Mouse (Mus musculus): Measurements from ENCODE around the gene Gm6034.
"Not testable (repeated sequence)": the region's sequence is repeated elsewhere in the genome, so short reads cannot be mapped to it uniquely, and the experiment has no call there.

Gm6034 gene

GRCm38 (mm10) chr17:36082519-36083232 is 39.9 kb downstream of the Gm6034 start:
- DNase-seq = peak in 1 of 2 experiments; percentile 7

- peak; percentile 46 to 69 for DNase-seq
Measured at GRCm38 (mm10) chr17:36083266-36083869, 40.6 kb downstream of the Gm6034 start.

DNA sequence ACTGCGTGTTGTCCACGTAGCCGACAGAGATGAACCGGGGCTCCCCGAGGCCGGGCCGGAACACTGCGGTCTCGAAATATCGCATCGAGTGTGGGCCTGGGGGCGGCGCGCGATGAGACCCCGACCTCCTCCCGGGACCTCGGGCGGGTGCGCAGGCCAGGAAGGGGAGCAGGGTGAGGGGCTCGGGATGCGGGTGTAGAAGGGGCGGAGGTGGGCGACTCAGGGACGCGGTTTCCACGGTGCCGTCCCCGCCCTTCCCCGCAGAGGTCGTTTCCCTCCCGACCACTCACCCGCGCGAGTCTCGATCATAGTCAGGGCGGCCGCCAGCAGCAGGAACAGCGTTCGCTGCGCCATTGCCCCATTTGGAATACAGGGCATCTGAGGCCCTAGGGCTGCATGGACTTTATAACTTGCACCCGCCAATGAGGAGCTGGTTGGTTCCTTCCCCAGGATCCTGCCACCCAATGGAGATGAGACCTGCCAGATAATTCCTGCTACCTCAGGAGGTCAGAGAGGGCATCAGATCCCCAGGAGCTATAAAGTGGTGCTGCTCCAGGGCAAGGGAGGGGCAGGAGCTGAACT is 41.2 kb downstream of the Gm6034 start:
- DNase-seq = peak; percentile 11 to 20

DNA sequence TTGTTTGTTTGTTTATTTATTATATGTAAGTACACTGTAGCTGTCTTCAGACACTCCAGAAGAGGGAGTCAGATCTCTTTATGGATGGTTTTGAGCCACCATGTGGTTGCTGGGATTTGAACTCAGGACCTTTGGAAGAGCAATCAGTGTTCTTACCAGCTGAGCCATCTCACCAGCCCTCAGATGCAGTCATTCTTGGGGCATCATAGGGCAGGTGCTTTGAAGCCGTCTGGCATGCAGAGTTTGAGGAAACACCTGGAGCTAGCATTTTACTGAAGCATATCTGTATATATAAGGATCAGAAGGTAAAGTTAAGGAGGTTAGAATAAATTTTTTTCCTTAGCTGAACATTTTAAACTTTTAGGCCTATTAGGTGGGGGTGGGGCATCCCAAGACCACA is 43.2 kb downstream of the Gm6034 start:
- not testable (repeated sequence) for DNase-seq

- not testable (repeated sequence) for DNase-seq
Measured at GRCm38 (mm10) chr17:36091933-36092332, 49.2 kb downstream of the Gm6034 start.

GRCm38 (mm10) chr17:36092520-36092919 is 49.8 kb downstream of the Gm6034 start:
- DNase-seq = not testable (repeated sequence)

DNA sequence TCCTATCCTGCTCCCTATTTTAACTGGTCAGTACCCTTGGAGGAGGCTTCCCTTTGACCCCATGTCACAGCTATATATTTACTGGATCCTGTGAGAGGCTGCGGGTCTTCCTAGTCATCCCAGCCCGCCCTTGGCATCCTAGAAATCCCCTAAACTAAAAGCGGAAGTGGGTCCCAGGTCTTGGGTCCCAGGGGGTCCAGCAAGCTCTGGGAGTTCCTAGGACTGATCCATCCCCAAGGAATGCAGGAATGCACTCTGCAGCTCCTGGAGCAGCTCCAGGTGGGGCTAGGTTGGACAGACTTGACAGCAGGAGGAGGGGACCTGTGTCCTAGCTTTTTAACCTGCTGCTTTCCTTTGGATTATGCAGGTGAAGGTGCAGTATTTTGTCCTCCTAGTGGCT is 51.2 kb downstream of the Gm6034 start:
- no peak for DNase-seq

DNA sequence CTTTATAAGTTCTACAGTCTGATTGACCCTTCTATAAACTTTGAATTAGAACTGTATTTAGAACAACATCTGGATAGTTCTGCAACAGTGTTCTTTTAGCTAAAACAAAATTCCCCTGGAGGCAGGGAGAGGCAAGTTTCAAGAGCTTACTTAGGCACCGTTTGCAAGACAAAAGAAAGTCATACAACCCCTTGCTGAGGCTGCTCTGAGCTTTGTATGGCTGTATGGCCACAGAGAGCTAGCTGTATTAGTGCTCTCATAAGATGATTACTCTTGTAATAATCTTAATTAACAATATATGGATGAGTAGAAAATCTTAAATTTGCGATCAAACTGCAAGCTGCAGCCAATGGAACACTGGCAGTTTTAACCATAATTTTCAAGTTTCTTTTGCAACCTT is 56.8 kb downstream of the Gm6034 start:
- not testable (repeated sequence) for DNase-seq

DNA sequence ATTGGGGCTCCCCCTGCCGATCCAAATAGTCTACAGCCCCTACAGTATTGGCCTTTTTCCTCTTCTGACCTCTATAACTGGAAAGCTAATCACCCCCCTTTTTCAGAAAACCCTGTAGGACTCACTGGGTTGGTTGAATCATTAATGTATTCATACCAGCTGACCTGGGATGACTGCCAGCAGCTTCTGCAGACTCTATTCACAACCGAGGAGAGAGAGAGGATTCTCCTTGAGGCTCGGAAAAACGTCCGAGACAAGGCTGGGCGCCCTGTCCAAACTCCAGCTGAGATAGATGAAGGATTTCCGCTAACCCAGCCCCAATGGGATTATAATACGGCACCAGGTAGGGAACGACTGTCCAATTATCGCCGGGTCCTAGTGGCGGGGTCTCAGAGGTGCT is 59.3 kb downstream of the Gm6034 start:
- not testable (repeated sequence) for DNase-seq
